Mouse (Mus musculus) brain, embryonic 14.5 days (tissue): ENCODE measurements around the gene Gm35549.

ENCODE experiments used
- CTCF ChIP-seq: fragments of 200-500 bp; IDR thresholded peaks from 2 replicates; pipeline ENCODE4 v1.5.1; 2012; ENCODE audit warnings: inconsistent platforms, mild to moderate bottlenecking, moderate library complexity, borderline replicate concordance; ENCODE audit not compliant: insufficient read depth, insufficient read length; ENCODE audit errors: extremely low read depth
- POLR2A ChIP-seq: fragments of 200-500 bp; IDR thresholded peaks from 2 replicates; pipeline ENCODE4 v1.6.1; 2012; ENCODE audit warnings: mild to moderate bottlenecking, inconsistent platforms, borderline replicate concordance; ENCODE audit not compliant: poor library complexity, insufficient read depth, insufficient read length, severe bottlenecking; ENCODE audit errors: extremely low read depth

DNA sequence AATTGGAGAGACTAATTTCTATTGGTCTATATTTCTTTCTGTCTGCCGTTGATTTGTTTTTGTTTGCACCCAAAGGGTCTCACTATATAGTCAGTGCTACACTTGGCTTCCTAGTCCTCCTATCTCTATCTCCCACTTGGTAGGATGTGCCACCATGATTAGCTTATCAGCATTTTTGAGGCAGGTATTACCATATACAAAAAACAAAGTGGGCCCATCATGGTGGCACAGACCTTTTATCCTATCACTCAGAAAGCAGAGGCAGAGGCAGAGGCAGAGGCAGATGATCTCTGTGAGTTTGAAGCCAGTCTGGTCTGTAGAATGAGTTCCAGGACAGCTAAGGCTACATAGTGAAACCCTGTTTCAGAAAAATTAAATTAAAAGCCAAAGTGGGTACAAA is 57.3 kb downstream of the Gm35549 start:
- TF ChIP-seq POLR2A = no peak
- no peak for TF ChIP-seq CTCF
